Mouse (Mus musculus): ENCODE results near the gene Cxcr5. TPM values are rescaled to one million over a fixed set of nuclear protein-coding genes. Genes with fewer than 3 reads are reported as not detected.

Cxcr5 gene
- polyA plus RNA-seq, 1 experiment from 2014 or later: not detected

GRCm38 (mm10) chr9:44494863-44495809 lies 66.5 kb downstream of the Cxcr5 start:
- H3K4me2 ChIP-seq (ENCODE audit: low read length): peak overlapping the region; percentile 37; the same call in 1 of the 2 replicates
- H3K27ac ChIP-seq: peak overlapping the region; percentile 81
- no peak for ATAC-seq (replicated peaks; ENCODE audit: low FRiP score, low read depth)
- DNase-seq (ENCODE audit: low spot score): no peak
- H3K9ac ChIP-seq (ENCODE audit: low read depth, low read length): peak overlapping the region; percentile 35
- peaks cover 85% of the 10 kb centered on the region for H3K4me1 ChIP-seq (replicated peaks; ENCODE audit: insufficient read depth, low read length)
- H3K4me3 ChIP-seq (replicated peaks; ENCODE audit: low read depth, low read length): no peak overlapping the region
- no peaks in the 10 kb centered on the region for H3K36me3 ChIP-seq (ENCODE audit: insufficient read depth, low read length)
- H3K27me3 ChIP-seq (ENCODE audit: insufficient read depth, low read length): no peaks in the 10 kb centered on the region
- TF ChIP-seq CTCF (IDR thresholded peaks at IDR 0.05; ENCODE audit: low read depth): no peak
- 29% methylated on average over 9 of the region's 9 CpGs for WGBS
- no peaks in the 10 kb centered on the region for H3K9me3 ChIP-seq (replicated peaks; ENCODE audit: low read length)

- peak overlapping the region; percentile 37; the same call in 1 of the 2 replicates for H3K4me2 ChIP-seq (ENCODE audit: low read length)
- no peaks in the 10 kb centered on the region for H3K36me3 ChIP-seq (ENCODE audit: insufficient read depth, low read length)
- H3K4me3 ChIP-seq (replicated peaks; ENCODE audit: low read depth, low read length): no peak overlapping the region
- WGBS: 14% methylated on average over 11 of the region's 11 CpGs
- TF ChIP-seq CTCF (IDR thresholded peaks at IDR 0.05; ENCODE audit: low read depth): no peak
- H3K4me1 ChIP-seq (replicated peaks; ENCODE audit: insufficient read depth, low read length): peaks cover 85% of the 10 kb centered on the region
- H3K9me3 ChIP-seq (replicated peaks; ENCODE audit: low read length): no peaks in the 10 kb centered on the region
- ATAC-seq (replicated peaks; ENCODE audit: low FRiP score, low read depth) (no peak), DNase-seq (ENCODE audit: low spot score) (no peak)
- no peaks in the 10 kb centered on the region for H3K27me3 ChIP-seq (ENCODE audit: insufficient read depth, low read length)
- H3K27ac ChIP-seq: peak overlapping the region; percentile 81
- H3K9ac ChIP-seq (ENCODE audit: low read depth, low read length): peak overlapping the region; percentile 35
Measured at GRCm38 (mm10) chr9:44494261-44494862, 67.3 kb downstream of the Cxcr5 start.

- TF ChIP-seq CTCF (IDR thresholded peaks at IDR 0.05; ENCODE audit: low read depth): no peak
Measured at GRCm38 (mm10) chr9:44492631-44493461, 68.8 kb downstream of the Cxcr5 start.

GRCm38 (mm10) chr9:44491351-44491750 lies 70.3 kb downstream of the Cxcr5 start:
- Histone ChIP-seq H3K9ac (ENCODE audit: low read depth, low read length) (no peak overlapping the region), H3K27ac (peak overlapping the region; percentile 95), H3K36me3 (ENCODE audit: insufficient read depth, low read length) (no peaks in the 10 kb centered on the region), H3K27me3 (ENCODE audit: insufficient read depth, low read length) (no peaks in the 10 kb centered on the region), H3K9me3 (replicated peaks; ENCODE audit: low read length) (no peaks in the 10 kb centered on the region), H3K4me2 (ENCODE audit: low read length) (no peak overlapping the region), H3K4me1 (replicated peaks; ENCODE audit: insufficient read depth, low read length) (peaks cover 92% of the 10 kb centered on the region), H3K4me3 (replicated peaks; ENCODE audit: low read depth, low read length) (no peak overlapping the region)
- 37% methylated on average over 10 of the region's 10 CpGs for WGBS
- ATAC-seq (replicated peaks; ENCODE audit: low FRiP score, low read depth) (no peak), DNase-seq (ENCODE audit: low spot score) (no peak)
- TF ChIP-seq CTCF (IDR thresholded peaks at IDR 0.05; ENCODE audit: low read depth): no peak

More at GRCm38 (mm10) chr9:44492631-44493461, 68.8 kb downstream of the Cxcr5 start:
- Histone ChIP-seq H3K36me3 (ENCODE audit: insufficient read depth, low read length) (no peaks in the 10 kb centered on the region), H3K27me3 (ENCODE audit: insufficient read depth, low read length) (no peaks in the 10 kb centered on the region), H3K4me3 (replicated peaks; ENCODE audit: low read depth, low read length) (no peak overlapping the region), H3K9me3 (replicated peaks; ENCODE audit: low read length) (no peaks in the 10 kb centered on the region), H3K9ac (ENCODE audit: low read depth, low read length) (0 out of 2 replicates have a peak overlapping the region, but pooled peaks have one; percentile 2), H3K4me1 (replicated peaks; ENCODE audit: insufficient read depth, low read length) (peaks cover 88% of the 10 kb centered on the region), H3K27ac (peak overlapping the region; percentile 81; the same call in 1 of the 2 replicates), H3K4me2 (ENCODE audit: low read length) (no peak overlapping the region)
- ATAC-seq (replicated peaks; ENCODE audit: low FRiP score, low read depth) (no peak), DNase-seq (ENCODE audit: low spot score) (no peak)
- 71% methylated on average over 17 of the region's 17 CpGs for WGBS

GRCm38 (mm10) chr9:44490086-44490967 lies 71.3 kb downstream of the Cxcr5 start:
- peak overlapping the region; percentile 20; the same call in 1 of the 2 replicates for H3K4me3 ChIP-seq (replicated peaks; ENCODE audit: low read depth, low read length)
- peaks cover 97% of the 10 kb centered on the region for H3K4me1 ChIP-seq (replicated peaks; ENCODE audit: insufficient read depth, low read length)
- H3K27me3 ChIP-seq (ENCODE audit: insufficient read depth, low read length): no peaks in the 10 kb centered on the region
- ATAC-seq (replicated peaks; ENCODE audit: low FRiP score, low read depth) (peak; percentile 34), DNase-seq (ENCODE audit: low spot score) (peak; percentile 72)
- no peaks in the 10 kb centered on the region for H3K9me3 ChIP-seq (replicated peaks; ENCODE audit: low read length)
- 17% methylated on average over 17 of the region's 17 CpGs for WGBS
- peak overlapping the region; percentile 38; the same call in 1 of the 2 replicates for H3K9ac ChIP-seq (ENCODE audit: low read depth, low read length)
- no peak for TF ChIP-seq CTCF (IDR thresholded peaks at IDR 0.05; ENCODE audit: low read depth)
- H3K4me2 ChIP-seq (ENCODE audit: low read length): peak overlapping the region; percentile 77
- H3K27ac ChIP-seq: peak overlapping the region; percentile 95
- no peaks in the 10 kb centered on the region for H3K36me3 ChIP-seq (ENCODE audit: insufficient read depth, low read length)
